Mouse (Mus musculus): Measurements from ENCODE around the gene Chsy1. TPM values are rescaled to one million over a fixed set of nuclear protein-coding genes. Genes with fewer than 3 reads are reported as not detected.

Gene Chsy1
- polyA plus RNA-seq (2012; rRNA removed) = 5.4 and 6.4 TPM in 2 replicates

DNA sequence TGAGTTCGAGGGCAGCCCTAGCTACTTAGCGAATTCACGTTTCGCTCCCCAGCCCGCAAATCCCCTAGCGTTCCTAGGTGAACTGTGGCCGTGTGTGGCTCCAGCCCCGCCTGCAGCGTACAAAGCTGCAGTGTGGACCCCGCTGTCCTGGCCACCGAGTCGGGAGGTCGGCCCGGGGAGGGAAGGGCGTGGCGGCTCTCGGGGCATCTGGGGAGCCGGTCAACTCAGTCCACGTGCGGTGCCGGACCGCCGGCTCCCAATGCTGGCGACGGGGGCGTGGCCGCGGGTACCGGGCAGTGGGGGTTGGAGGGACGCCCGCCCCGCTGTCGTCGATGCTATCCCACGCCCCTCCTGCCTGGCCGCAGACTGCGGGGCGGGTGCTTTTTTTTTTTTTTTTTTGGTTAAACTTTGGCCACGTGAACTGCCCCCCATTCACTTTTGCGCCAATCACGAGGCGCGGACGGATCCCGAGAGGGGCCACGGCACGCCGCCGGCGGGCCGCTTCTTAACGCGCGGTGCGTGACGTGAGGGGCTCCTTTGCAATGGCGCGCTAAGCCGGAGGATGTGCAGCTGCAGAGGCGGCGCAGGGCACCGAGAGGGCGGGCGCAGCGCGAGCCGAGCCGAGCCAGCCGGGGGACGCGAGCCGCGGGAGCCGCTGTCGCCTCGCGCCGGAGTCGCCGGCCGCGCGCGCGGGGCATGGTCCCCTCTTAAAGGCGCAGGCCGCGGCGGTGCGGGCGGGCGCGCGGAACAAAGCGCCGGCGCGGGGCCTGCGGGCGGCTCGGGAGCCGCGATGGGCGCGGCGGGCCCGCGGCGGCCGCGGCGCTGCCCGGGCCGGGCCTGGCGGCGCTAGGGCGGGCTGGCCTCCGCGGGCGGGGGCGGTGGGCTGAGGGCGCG lies at the start of gene Chsy1:
Gene Chsy1 (plus strand): TSS at position 555 of the 894 bp plus-strand sequence.
- DNase-seq = peak; percentile 94
- H3K27ac ChIP-seq (ENCODE audit: insufficient read depth, low read depth, low read length) = peak within 1 kb of the TSS; percentile 42; the same call in 1 of the 2 replicates
- 10% methylated on average over 123 of the region's 123 CpGs for WGBS

GRCm38 (mm10) chr7:66060066-66060956 lies 49.0 kb upstream of the Chsy1 start:
- TF ChIP-seq CTCF (conservative IDR thresholded peaks at IDR 0.05; ENCODE audit: insufficient read depth, insufficient read length, low read depth, low read length) (no peak), POLR2A (IDR thresholded peaks at IDR 0.05; ENCODE audit: low read depth, low read length) (peak; percentile 68)
- H3K36me3 ChIP-seq (ENCODE audit: control insufficient read depth, insufficient read depth, low read length) = peaks cover 2% of the 10 kb centered on the region
- H3K4me1 ChIP-seq (ENCODE audit: control insufficient read depth, insufficient read depth, low read length) = peaks cover 10% of the 10 kb centered on the region; the same call in 1 of the 2 replicates
- no peaks in the 10 kb centered on the region for H3K27me3 ChIP-seq (replicated peaks; ENCODE audit: control insufficient read depth, insufficient read depth, low read length)
- peak overlapping the region; percentile 77 for H3K27ac ChIP-seq (ENCODE audit: insufficient read depth, low read depth, low read length)
- peak; percentile 93 for DNase-seq
- under 1% methylated on average over 64 of the region's 64 CpGs for WGBS
- peak overlapping the region; percentile 77 for H3K4me3 ChIP-seq (ENCODE audit: insufficient read depth, low read depth, low read length)

More for the DNA sequence above, at the start of gene Chsy1:
- Histone ChIP-seq H3K27me3 (replicated peaks; ENCODE audit: control insufficient read depth, insufficient read depth, low read length) (no peaks in the 10 kb centered on the region), H3K36me3 (ENCODE audit: control insufficient read depth, insufficient read depth, low read length) (no peaks in the 10 kb centered on the region), H3K4me1 (ENCODE audit: control insufficient read depth, insufficient read depth, low read length) (peaks cover 16% of the 10 kb centered on the region; the same call in 1 of the 2 replicates), H3K4me3 (ENCODE audit: insufficient read depth, low read depth, low read length) (peak within 1 kb of the TSS; percentile 81)
- TF ChIP-seq POLR2A (IDR thresholded peaks at IDR 0.05; ENCODE audit: low read depth, low read length) = peak; percentile 10
- TF ChIP-seq CTCF (conservative IDR thresholded peaks at IDR 0.05; ENCODE audit: insufficient read depth, insufficient read length, low read depth, low read length) = no peak

DNA sequence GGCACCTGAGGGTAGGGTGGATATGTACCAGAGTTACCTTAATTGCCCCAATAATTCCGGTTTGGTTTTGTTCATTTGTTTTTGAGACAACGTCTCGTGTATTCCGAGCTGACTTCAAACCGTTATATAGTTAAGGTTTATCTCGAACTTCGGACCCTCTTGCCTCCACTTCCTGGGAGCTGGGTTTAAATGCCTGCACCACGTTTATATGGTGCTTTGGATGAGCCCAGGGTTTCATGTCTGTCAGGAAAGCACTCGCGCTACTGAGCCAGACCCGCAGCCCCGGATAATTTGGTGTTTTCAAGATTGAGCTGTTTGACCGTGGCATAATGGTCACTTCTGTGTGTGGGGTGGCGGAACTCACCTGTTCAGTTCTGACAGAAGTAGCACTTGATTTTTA lies 48.3 kb upstream of the Chsy1 start:
- TF ChIP-seq CTCF (conservative IDR thresholded peaks at IDR 0.05; ENCODE audit: insufficient read depth, insufficient read length, low read depth, low read length) (no peak), POLR2A (IDR thresholded peaks at IDR 0.05; ENCODE audit: low read depth, low read length) (no peak)
- WGBS = under 1% methylated on average over 14 of the region's 14 CpGs
- Histone ChIP-seq H3K4me1 (ENCODE audit: control insufficient read depth, insufficient read depth, low read length) (peaks cover 10% of the 10 kb centered on the region; the same call in 1 of the 2 replicates), H3K27me3 (replicated peaks; ENCODE audit: control insufficient read depth, insufficient read depth, low read length) (no peaks in the 10 kb centered on the region), H3K4me3 (ENCODE audit: insufficient read depth, low read depth, low read length) (peak overlapping the region; percentile 77), H3K36me3 (ENCODE audit: control insufficient read depth, insufficient read depth, low read length) (peaks cover 2% of the 10 kb centered on the region), H3K27ac (ENCODE audit: insufficient read depth, low read depth, low read length) (no peak overlapping the region)
- DNase-seq = peak; percentile 22

DNA sequence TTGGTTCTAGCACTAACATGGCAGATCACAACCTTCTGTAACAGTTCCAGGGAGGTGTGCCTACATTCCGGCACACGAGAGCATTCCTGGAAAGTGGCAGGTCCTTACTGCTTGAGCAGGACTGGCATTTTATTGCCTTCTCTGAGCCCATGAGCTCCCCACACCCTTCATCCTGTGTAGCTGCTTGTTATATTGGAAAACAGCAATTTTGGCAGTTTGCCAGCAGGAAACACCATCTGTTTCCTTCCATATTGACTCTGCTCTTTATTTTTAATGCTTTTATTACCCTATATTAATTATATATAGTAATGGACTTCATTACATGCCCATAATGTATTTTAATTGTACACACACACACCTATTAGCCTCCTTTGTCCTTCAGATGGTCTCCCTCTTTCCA lies 32.9 kb upstream of the Chsy1 start:
- TF ChIP-seq POLR2A (IDR thresholded peaks at IDR 0.05; ENCODE audit: low read depth, low read length) (no peak), CTCF (conservative IDR thresholded peaks at IDR 0.05; ENCODE audit: insufficient read depth, insufficient read length, low read depth, low read length) (no peak)
- DNase-seq = no peak
- 64% methylated on average over 2 of the region's 2 CpGs for WGBS
- Histone ChIP-seq H3K27ac (ENCODE audit: insufficient read depth, low read depth, low read length) (no peak overlapping the region), H3K4me3 (ENCODE audit: insufficient read depth, low read depth, low read length) (no peak overlapping the region), H3K27me3 (replicated peaks; ENCODE audit: control insufficient read depth, insufficient read depth, low read length) (no peaks in the 10 kb centered on the region), H3K4me1 (ENCODE audit: control insufficient read depth, insufficient read depth, low read length) (no peaks in the 10 kb centered on the region; the same call in 1 of the 2 replicates), H3K36me3 (ENCODE audit: control insufficient read depth, insufficient read depth, low read length) (peaks cover 6% of the 10 kb centered on the region)

DNA sequence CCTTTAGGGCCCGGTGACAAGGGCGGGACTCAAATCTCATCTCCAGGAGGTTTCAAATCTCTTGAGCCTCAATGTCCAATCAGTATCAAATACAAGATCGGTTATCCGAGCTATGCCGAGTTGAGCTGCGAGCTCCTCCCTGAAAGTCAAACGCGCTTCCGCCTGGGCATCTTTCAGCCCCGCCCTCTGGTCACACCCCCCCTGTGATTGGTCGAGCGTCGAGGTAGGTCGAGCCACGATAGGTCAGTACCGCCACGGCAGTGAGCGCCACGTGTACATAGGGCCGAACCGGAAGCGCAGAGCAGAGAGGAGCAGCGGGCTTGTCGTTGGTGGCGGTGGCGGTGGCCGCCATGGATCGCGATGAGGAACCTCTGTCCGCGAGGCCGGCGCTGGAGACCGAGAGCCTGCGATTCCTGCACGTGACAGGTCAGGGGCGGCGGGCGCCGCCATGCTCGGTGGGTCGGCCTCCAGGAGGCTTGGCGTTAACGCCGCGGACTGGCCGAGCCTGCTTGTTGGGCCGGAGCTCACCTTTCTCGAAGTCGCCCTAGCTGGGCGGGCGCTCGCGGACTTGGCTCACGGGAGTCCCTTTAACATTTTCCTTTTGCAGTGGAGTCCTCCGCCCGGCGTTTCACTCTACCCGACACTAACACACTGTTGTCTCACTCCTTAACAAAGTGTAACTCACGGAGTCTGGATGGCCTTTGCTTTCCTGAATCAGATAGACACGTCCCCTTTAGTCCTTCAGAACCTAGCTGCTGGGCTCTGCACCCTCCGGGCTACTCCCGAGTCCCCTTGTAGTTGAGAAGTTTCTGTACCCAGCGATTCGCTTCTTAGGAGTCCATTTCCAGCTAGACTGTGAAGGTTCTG lies 29.7 kb upstream of the Chsy1 start, which contains the start of gene Selenos:
Gene Selenos (plus strand): TSS at position 286 of the 867 bp plus-strand sequence.
- H3K36me3 ChIP-seq (ENCODE audit: control insufficient read depth, insufficient read depth, low read length) = peaks cover 2% of the 10 kb centered on the region
- peak within 1 kb of the TSS; percentile 63 for H3K4me3 ChIP-seq (ENCODE audit: insufficient read depth, low read depth, low read length)
- peak; percentile 98 for DNase-seq
- H3K27ac ChIP-seq (ENCODE audit: insufficient read depth, low read depth, low read length) = peak within 1 kb of the TSS; percentile 27
- TF ChIP-seq POLR2A (IDR thresholded peaks at IDR 0.05; ENCODE audit: low read depth, low read length) = peak; percentile 79
- TF ChIP-seq CTCF (conservative IDR thresholded peaks at IDR 0.05; ENCODE audit: insufficient read depth, insufficient read length, low read depth, low read length) = no peak
- no peaks in the 10 kb centered on the region; the same call in 1 of the 2 replicates for H3K4me1 ChIP-seq (ENCODE audit: control insufficient read depth, insufficient read depth, low read length)
- no peaks in the 10 kb centered on the region for H3K27me3 ChIP-seq (replicated peaks; ENCODE audit: control insufficient read depth, insufficient read depth, low read length)
- under 1% methylated on average over 65 of the region's 65 CpGs for WGBS

DNA sequence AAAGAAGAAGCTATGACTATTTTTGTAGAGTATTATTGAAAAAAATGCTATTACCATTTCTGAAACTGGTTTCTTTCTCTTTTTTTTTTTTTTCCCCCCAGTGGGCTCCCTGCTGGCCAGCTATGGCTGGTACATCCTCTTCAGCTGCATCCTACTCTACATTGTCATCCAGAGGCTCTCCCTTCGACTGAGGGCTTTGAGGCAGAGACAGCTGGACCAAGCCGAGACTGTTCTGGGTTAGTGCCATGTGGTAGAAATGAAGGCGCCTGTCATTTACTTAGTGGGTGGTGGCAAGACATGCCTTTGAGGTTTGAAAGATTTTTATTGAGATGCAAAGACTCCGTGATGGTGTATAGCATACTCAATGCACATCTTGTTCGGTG lies 29.1 kb upstream of the Chsy1 start:
- TF ChIP-seq CTCF (conservative IDR thresholded peaks at IDR 0.05; ENCODE audit: insufficient read depth, insufficient read length, low read depth, low read length) (no peak), POLR2A (IDR thresholded peaks at IDR 0.05; ENCODE audit: low read depth, low read length) (no peak)
- no peak for DNase-seq
- Histone ChIP-seq H3K4me3 (ENCODE audit: insufficient read depth, low read depth, low read length) (peak overlapping the region; percentile 63), H3K4me1 (ENCODE audit: control insufficient read depth, insufficient read depth, low read length) (no peaks in the 10 kb centered on the region; the same call in 1 of the 2 replicates), H3K27ac (ENCODE audit: insufficient read depth, low read depth, low read length) (no peak overlapping the region), H3K27me3 (replicated peaks; ENCODE audit: control insufficient read depth, insufficient read depth, low read length) (no peaks in the 10 kb centered on the region), H3K36me3 (ENCODE audit: control insufficient read depth, insufficient read depth, low read length) (no peaks in the 10 kb centered on the region; the same call in 1 of the 2 replicates)
- WGBS = 36% methylated on average over 5 of the region's 5 CpGs

Data from kidney, adult 2 months (tissue).